Mouse (Mus musculus): ENCODE measurements around the gene Gpr160.

- no peak for TF ChIP-seq ELF1 (IDR thresholded peaks at IDR 0.05; ENCODE audit: low read depth, low read length)
- no peak for TF ChIP-seq HCFC1 (IDR thresholded peaks at IDR 0.05; ENCODE audit: low read depth, low read length)
- TF ChIP-seq USF1 (IDR thresholded peaks at IDR 0.05; ENCODE audit: low read depth, low read length) = no peak
- peak in 1 of 2 experiments; percentile 53; a peak in 2 of 4 replicates for TF ChIP-seq CTCF (conservative IDR thresholded peaks at IDR 0.05 in 1 of 2, IDR thresholded peaks at IDR 0.05 in 1 of 2; ENCODE audit: low read depth in 2 of 2, low read length in 2 of 2)
- no peak for TF ChIP-seq MAFK (IDR thresholded peaks at IDR 0.05; ENCODE audit: insufficient replicate concordance, low read length)
- TF ChIP-seq ZMIZ1 (IDR thresholded peaks at IDR 0.05; ENCODE audit: low read depth, low read length) = no peak
- TF ChIP-seq TCF12 (IDR thresholded peaks at IDR 0.05; ENCODE audit: low read depth, low read length) = no peak
- no peak for TF ChIP-seq MAX (IDR thresholded peaks at IDR 0.05; ENCODE audit: low read length)
- no peak for TF ChIP-seq EP300 (IDR thresholded peaks at IDR 0.05; ENCODE audit: low read length)
- TF ChIP-seq SMC3 (IDR thresholded peaks at IDR 0.05; ENCODE audit: low read depth, low read length) = peak; percentile 16; the same call in 1 of the 2 replicates
Observed at GRCm38 (mm10) chr3:30833254-30833653, 22.5 kb upstream of the Gpr160 start.

Measured in CH12.LX (cell line).